Mouse (Mus musculus): Measurements from ENCODE around the gene Zglp1. TPM values are rescaled to one million over a fixed set of nuclear protein-coding genes. Genes with fewer than 3 reads are reported as not detected.

The Zglp1 gene
- polyA plus RNA-seq, 1 experiment: 0.65 TPM

- Histone ChIP-seq H3K36me3 (ENCODE audit: control insufficient read depth, insufficient read depth, low read length) (no peaks in the 10 kb centered on the region), H3K27me3 (ENCODE audit: control insufficient read depth, insufficient read depth, low read length) (peaks cover 8% of the 10 kb centered on the region), H3K27ac (ENCODE audit: insufficient read depth, low read length) (no peak overlapping the region), H3K4me1 (ENCODE audit: control insufficient read depth, insufficient read depth, insufficient read length) (no peaks in the 10 kb centered on the region; the same call in 1 of the 2 replicates), H3K4me3 (ENCODE audit: extremely low read depth, insufficient read depth, insufficient read length) (no peak overlapping the region)
- 54% methylated on average over 4 of the region's 4 CpGs for WGBS
- no peak for DNase-seq (ENCODE audit: low read depth in 1 of 2, low spot score in 2 of 2)
- TF ChIP-seq POLR2A (IDR thresholded peaks at IDR 0.05; ENCODE audit: low read depth, low read length): no peak
- no peak for TF ChIP-seq CTCF (IDR thresholded peaks at IDR 0.05; ENCODE audit: extremely low read depth, insufficient read depth, insufficient read length, insufficient replicate concordance)
Measured at GRCm38 (mm10) chr9:21041308-21041707, 25.6 kb downstream of the Zglp1 start.

DNA sequence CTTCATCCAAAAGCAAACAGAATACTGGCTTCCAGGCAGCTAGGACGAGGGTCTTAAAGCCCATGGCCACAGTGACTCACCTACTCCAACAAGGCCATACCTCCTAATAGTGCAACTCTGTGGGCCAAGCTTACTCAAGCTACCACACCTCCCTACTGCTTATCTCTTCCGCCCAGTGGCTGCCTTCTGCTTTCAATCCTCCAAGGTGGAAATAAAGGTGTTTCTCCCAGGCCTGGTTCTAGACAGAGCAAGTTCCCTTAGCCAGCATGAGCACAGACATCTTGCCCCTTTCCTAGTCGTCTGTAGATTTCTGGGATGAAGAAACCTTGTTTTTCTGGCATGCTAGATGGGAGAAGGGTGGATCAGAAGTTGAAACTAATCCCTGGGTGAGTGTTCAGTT is 27.1 kb downstream of the Zglp1 start:
- no peak for DNase-seq (ENCODE audit: low read depth in 1 of 2, low spot score in 2 of 2)
- H3K36me3 ChIP-seq (ENCODE audit: control insufficient read depth, insufficient read depth, low read length): no peaks in the 10 kb centered on the region
- H3K27ac ChIP-seq (ENCODE audit: insufficient read depth, low read length): no peak overlapping the region
- WGBS: 80% methylated on average over 3 of the region's 3 CpGs
- H3K4me3 ChIP-seq (ENCODE audit: extremely low read depth, insufficient read depth, insufficient read length): no peak overlapping the region
- no peaks in the 10 kb centered on the region; the same call in 1 of the 2 replicates for H3K4me1 ChIP-seq (ENCODE audit: control insufficient read depth, insufficient read depth, insufficient read length)
- peaks cover 17% of the 10 kb centered on the region for H3K27me3 ChIP-seq (ENCODE audit: control insufficient read depth, insufficient read depth, low read length)
- no peak for TF ChIP-seq POLR2A (IDR thresholded peaks at IDR 0.05; ENCODE audit: low read depth, low read length)
- TF ChIP-seq CTCF (IDR thresholded peaks at IDR 0.05; ENCODE audit: extremely low read depth, insufficient read depth, insufficient read length, insufficient replicate concordance): no peak

DNA sequence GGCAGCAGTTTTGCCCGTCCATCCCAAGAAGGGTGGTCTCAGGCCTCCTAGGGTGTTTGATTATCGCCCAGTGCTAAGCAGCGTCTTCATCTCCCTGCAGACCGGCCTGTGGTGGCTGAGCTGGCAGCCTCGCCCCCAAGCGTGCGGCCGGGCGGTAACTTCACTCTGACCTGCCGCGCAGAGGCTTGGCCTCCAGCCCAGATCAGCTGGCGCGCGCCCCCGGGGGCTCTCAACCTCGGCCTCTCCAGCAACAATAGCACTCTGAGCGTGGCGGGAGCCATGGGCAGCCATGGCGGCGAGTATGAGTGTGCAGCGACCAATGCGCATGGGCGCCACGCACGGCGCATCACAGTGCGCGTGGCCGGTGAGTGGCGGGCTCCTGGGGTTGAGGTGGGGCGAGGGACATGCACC is 29.4 kb downstream of the Zglp1 start:
- H3K4me1 ChIP-seq (ENCODE audit: control insufficient read depth, insufficient read depth, insufficient read length): peaks cover 11% of the 10 kb centered on the region
- no peak for DNase-seq (ENCODE audit: low read depth in 1 of 2, low spot score in 2 of 2)
- H3K4me3 ChIP-seq (ENCODE audit: extremely low read depth, insufficient read depth, insufficient read length): no peak overlapping the region

DNA sequence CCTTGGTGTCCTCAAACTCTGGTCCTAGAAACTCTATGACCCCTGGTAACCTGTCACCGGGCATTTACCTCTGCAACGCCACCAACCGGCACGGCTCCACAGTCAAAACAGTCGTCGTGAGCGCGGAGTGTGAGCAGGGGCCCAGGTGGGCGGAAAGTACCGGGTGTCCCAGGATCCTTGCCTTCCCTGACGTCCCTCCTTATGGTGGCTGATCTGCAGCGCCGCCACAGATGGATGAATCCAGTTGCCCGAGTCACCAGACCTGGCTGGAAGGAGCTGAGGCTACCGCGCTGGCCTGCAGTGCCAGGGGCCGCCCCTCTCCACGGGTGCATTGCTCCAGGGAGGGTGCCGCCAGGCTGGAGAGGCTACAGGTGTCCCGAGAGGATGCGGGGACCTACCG is 30.2 kb downstream of the Zglp1 start:
- WGBS: 8% methylated on average over 22 of the region's 22 CpGs
- H3K27me3 ChIP-seq (ENCODE audit: control insufficient read depth, insufficient read depth, low read length): peaks cover 28% of the 10 kb centered on the region

More for the DNA sequence above, 29.4 kb downstream of the Zglp1 start:
- Histone ChIP-seq H3K27ac (ENCODE audit: insufficient read depth, low read length) (no peak overlapping the region), H3K36me3 (ENCODE audit: control insufficient read depth, insufficient read depth, low read length) (no peaks in the 10 kb centered on the region), H3K27me3 (ENCODE audit: control insufficient read depth, insufficient read depth, low read length) (peaks cover 27% of the 10 kb centered on the region)
- 8% methylated on average over 31 of the region's 31 CpGs for WGBS
- no peak for TF ChIP-seq POLR2A (IDR thresholded peaks at IDR 0.05; ENCODE audit: low read depth, low read length)
- no peak for TF ChIP-seq CTCF (IDR thresholded peaks at IDR 0.05; ENCODE audit: extremely low read depth, insufficient read depth, insufficient read length, insufficient replicate concordance)

DNA sequence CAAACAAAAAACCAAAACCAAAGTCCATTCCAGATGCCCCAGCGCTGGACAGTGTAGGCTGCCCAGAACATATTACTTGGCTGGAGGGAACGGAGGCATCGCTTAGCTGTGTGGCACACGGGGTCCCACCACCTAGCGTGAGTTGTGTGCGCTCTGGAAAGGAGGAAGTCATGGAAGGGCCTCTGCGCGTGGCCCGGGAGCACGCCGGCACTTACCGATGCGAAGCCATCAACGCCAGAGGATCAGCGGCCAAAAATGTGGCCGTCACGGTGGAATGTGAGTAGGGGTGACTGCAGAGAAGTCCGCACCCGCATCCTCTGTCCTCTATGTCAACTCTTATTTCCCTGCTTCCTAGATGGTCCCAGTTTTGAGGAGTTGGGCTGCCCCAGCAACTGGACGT is 30.7 kb downstream of the Zglp1 start:
- Histone ChIP-seq H3K4me3 (ENCODE audit: extremely low read depth, insufficient read depth, insufficient read length) (no peak overlapping the region), H3K27ac (ENCODE audit: insufficient read depth, low read length) (no peak overlapping the region), H3K27me3 (ENCODE audit: control insufficient read depth, insufficient read depth, low read length) (peaks cover 28% of the 10 kb centered on the region), H3K36me3 (ENCODE audit: control insufficient read depth, insufficient read depth, low read length) (no peaks in the 10 kb centered on the region), H3K4me1 (ENCODE audit: control insufficient read depth, insufficient read depth, insufficient read length) (peaks cover 14% of the 10 kb centered on the region)
- no peak for DNase-seq (ENCODE audit: low read depth in 1 of 2, low spot score in 2 of 2)
- WGBS: 15% methylated on average over 20 of the region's 20 CpGs
- no peak for TF ChIP-seq CTCF (IDR thresholded peaks at IDR 0.05; ENCODE audit: extremely low read depth, insufficient read depth, insufficient read length, insufficient replicate concordance)
- no peak for TF ChIP-seq POLR2A (IDR thresholded peaks at IDR 0.05; ENCODE audit: low read depth, low read length)

More for the DNA sequence above, 30.2 kb downstream of the Zglp1 start:
- Histone ChIP-seq H3K27ac (ENCODE audit: insufficient read depth, low read length) (no peak overlapping the region), H3K4me1 (ENCODE audit: control insufficient read depth, insufficient read depth, insufficient read length) (peaks cover 14% of the 10 kb centered on the region), H3K4me3 (ENCODE audit: extremely low read depth, insufficient read depth, insufficient read length) (no peak overlapping the region), H3K36me3 (ENCODE audit: control insufficient read depth, insufficient read depth, low read length) (no peaks in the 10 kb centered on the region)
- DNase-seq (ENCODE audit: low read depth in 1 of 2, low spot score in 2 of 2): no peak
- TF ChIP-seq CTCF (IDR thresholded peaks at IDR 0.05; ENCODE audit: extremely low read depth, insufficient read depth, insufficient read length, insufficient replicate concordance) (no peak), POLR2A (IDR thresholded peaks at IDR 0.05; ENCODE audit: low read depth, low read length) (no peak)

GRCm38 (mm10) chr9:21035586-21035985 is 31.3 kb downstream of the Zglp1 start:
- no peak overlapping the region for H3K4me3 ChIP-seq (ENCODE audit: extremely low read depth, insufficient read depth, insufficient read length)

DNA sequence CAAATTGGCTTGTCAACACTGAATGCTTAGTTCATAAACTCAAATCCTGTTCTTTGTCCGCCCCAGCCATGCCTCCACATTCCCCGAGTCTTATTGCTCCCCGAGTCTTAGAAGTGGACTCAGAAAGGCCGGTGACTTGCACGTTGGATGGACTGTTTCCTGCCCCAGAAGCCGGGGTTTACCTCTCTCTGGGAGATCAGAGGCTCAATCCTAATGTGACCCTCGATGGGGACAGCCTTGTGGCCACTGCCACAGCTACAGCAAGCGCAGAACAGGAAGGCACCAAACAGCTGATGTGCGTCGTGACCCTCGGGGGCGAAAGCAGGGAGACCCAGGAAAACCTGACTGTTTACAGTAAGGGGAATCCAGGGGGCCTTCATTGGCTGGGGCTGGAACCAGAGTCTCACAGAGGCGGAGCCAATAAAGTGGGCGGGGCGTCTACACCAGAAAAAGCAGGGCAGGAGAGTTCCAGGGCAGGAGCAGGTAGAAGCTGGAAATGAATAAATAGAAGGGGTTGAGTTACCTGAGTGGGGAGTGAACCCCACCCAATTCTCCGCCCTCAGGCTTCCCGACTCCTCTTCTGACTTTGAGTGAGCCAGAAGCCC is 32.3 kb downstream of the Zglp1 start:
- TF ChIP-seq POLR2A (IDR thresholded peaks at IDR 0.05; ENCODE audit: low read depth, low read length) (no peak), CTCF (IDR thresholded peaks at IDR 0.05; ENCODE audit: extremely low read depth, insufficient read depth, insufficient read length, insufficient replicate concordance) (no peak)
- H3K4me1 ChIP-seq (ENCODE audit: control insufficient read depth, insufficient read depth, insufficient read length): peaks cover 21% of the 10 kb centered on the region
- WGBS: 15% methylated on average over 17 of the region's 17 CpGs
- no peak overlapping the region for H3K4me3 ChIP-seq (ENCODE audit: extremely low read depth, insufficient read depth, insufficient read length)
- no peaks in the 10 kb centered on the region for H3K36me3 ChIP-seq (ENCODE audit: control insufficient read depth, insufficient read depth, low read length)
- DNase-seq (ENCODE audit: low read depth in 1 of 2, low spot score in 2 of 2): no peak
- H3K27ac ChIP-seq (ENCODE audit: insufficient read depth, low read length): no peak overlapping the region
- H3K27me3 ChIP-seq (ENCODE audit: control insufficient read depth, insufficient read depth, low read length): peaks cover 28% of the 10 kb centered on the region

More at GRCm38 (mm10) chr9:21035586-21035985, 31.3 kb downstream of the Zglp1 start:
- 50% methylated on average over 9 of the region's 9 CpGs for WGBS
- Histone ChIP-seq H3K27ac (ENCODE audit: insufficient read depth, low read length) (no peak overlapping the region), H3K36me3 (ENCODE audit: control insufficient read depth, insufficient read depth, low read length) (no peaks in the 10 kb centered on the region), H3K27me3 (ENCODE audit: control insufficient read depth, insufficient read depth, low read length) (peaks cover 28% of the 10 kb centered on the region), H3K4me1 (ENCODE audit: control insufficient read depth, insufficient read depth, insufficient read length) (peaks cover 14% of the 10 kb centered on the region)
- DNase-seq (ENCODE audit: low read depth in 1 of 2, low spot score in 2 of 2): no peak
- no peak for TF ChIP-seq POLR2A (IDR thresholded peaks at IDR 0.05; ENCODE audit: low read depth, low read length)
- no peak for TF ChIP-seq CTCF (IDR thresholded peaks at IDR 0.05; ENCODE audit: extremely low read depth, insufficient read depth, insufficient read length, insufficient replicate concordance)
